Mouse (Mus musculus) megakaryocyte, embryonic 14.5 days (primary cell): Measurements from ENCODE around the gene Impg2.

ENCODE experiments used
- FLI1 ChIP-seq: IDR thresholded peaks from 2 replicates; pipeline ENCODE4 v1.6.1; 2012; ENCODE audit warnings: low read length, inconsistent platforms, mixed read lengths
- GATA1 ChIP-seq: IDR thresholded peaks from 3 replicates; pipeline ENCODE4 v1.6.1; 2012; ENCODE audit warnings: mixed read lengths, low read length, inconsistent platforms, borderline replicate concordance

DNA sequence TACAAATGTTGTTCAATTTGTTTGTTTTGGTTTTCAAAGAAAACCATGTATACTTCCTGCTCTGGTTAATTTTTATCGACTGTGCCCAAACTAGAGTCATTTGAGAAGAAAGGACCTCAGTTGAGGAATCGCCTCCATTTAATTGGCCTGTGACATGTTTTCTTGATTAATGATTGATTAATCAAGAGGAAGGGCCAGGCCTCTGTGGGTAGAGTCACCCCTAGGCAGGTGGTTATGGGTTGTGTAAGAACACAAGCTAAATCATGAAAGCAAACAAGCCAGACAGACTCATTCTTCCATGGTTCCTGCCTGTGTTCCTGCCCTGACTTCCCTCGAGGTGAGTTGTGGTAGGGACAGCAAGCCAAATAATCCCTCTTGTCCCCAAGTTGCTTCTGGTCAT is 8.6 kb downstream of the Impg2 start:
- TF ChIP-seq GATA1 (no peak), FLI1 (no peak)
